Mouse (Mus musculus) midbrain, embryonic 11.5 days (tissue): ENCODE measurements around the gene Tsga10. TPM values are rescaled to one million over a fixed set of nuclear protein-coding genes. Genes with fewer than 3 reads are reported as not detected.
A peak's percentile ranks its signal among the peaks of the same experiment; 100 is the strongest.

Experiments
- ATAC-seq: fragments of 200-750 bp; cut with Nextera tagmentation; 2 replicates; pipeline ENCODE4 v1.8.0; 2017; ENCODE audit warnings: moderate TSS enrichment, moderate library complexity; ENCODE audit not compliant: low FRiP score
- DNase-seq: peaks from one replicate; pipeline ENCODE4 v3.0.0; 2015; ENCODE audit warnings: low spot score; ENCODE audit errors: missing footprints
- H3K27ac ChIP-seq: fragments of 300-500 bp; sonication (generic); 2 replicates; pipeline ENCODE4 v1.5.1; 2014; ENCODE audit warnings: low read depth, low read length
- H3K27me3 ChIP-seq: fragments of 300-500 bp; sonication (generic); 2 replicates; pipeline ENCODE4 v1.6.1; 2014; ENCODE audit warnings: mild to moderate bottlenecking, low read length, moderate library complexity, mixed read lengths; ENCODE audit not compliant: control insufficient read depth, insufficient read depth
- H3K36me3 ChIP-seq: fragments of 300-500 bp; sonication (generic); 2 replicates; pipeline ENCODE4 v1.6.1; 2014; ENCODE audit warnings: mild to moderate bottlenecking, low read length, moderate library complexity, mixed read lengths; ENCODE audit not compliant: control insufficient read depth, insufficient read depth
- H3K4me1 ChIP-seq: fragments of 300-500 bp; sonication (generic); 2 replicates; pipeline ENCODE4 v1.6.1; 2014; ENCODE audit warnings: low read length; ENCODE audit not compliant: control insufficient read depth, insufficient read depth
- H3K4me2 ChIP-seq: fragments of 300-500 bp; sonication (generic); 2 replicates; pipeline ENCODE4 v1.6.1; 2014; ENCODE audit warnings: mild to moderate bottlenecking, moderate library complexity
- H3K4me3 ChIP-seq: fragments of 300-500 bp; sonication (generic); 2 replicates; pipeline ENCODE4 v1.5.1; 2014; ENCODE audit warnings: low read depth, low read length
- H3K9ac ChIP-seq: fragments of 300-500 bp; sonication (generic); 2 replicates; pipeline ENCODE4 v1.6.1; 2014; ENCODE audit warnings: low read length
- H3K9me3 ChIP-seq: fragments of 300-500 bp; sonication (generic); 2 replicates; pipeline ENCODE4 v1.6.1; 2016; ENCODE audit warnings: low read length; ENCODE audit not compliant: control insufficient read depth
- WGBS: fragments of 180-500 bp; shearing (Covaris S2); extraction: QIAGEN DNeasy Blood & Tissue Kit; methylation state at CpG from one replicate; pipeline ENCODE4 v1.1.7; 2014; 5-methylcytosine and 5-hydroxymethylcytosine counted together
- polyA plus RNA-seq: library from polyadenylated mRNA; unstranded; fragments of >200 nt; fragmentation: Nextera tagmentation; extraction: Ambion mirVana; gene quantifications from 2 replicates; pipeline ENCODE4 v1.2.1, GENCODE M21; 2014

Gene Tsga10
- polyA plus RNA-seq, 1 experiment from 2014 or later, result 19.8 TPM

- ATAC-seq, result no peak
- Histone ChIP-seq H3K27ac (no peak overlapping the region), H3K9ac (no peak overlapping the region), H3K4me1 (no peaks in the 10 kb centered on the region), H3K4me2 (no peak overlapping the region), H3K27me3 (no peaks in the 10 kb centered on the region), H3K36me3 (no peaks in the 10 kb centered on the region), H3K4me3 (no peak overlapping the region), H3K9me3 (no peaks in the 10 kb centered on the region)
- WGBS, result 94% methylated on average over 2 of the region's 2 CpGs
- DNase-seq, result no peak
Observed at GRCm38 (mm10) chr1:37800298-37800697, 65.9 kb downstream of the Tsga10 start.

GRCm38 (mm10) chr1:37799505-37799904 is 66.7 kb downstream of the Tsga10 start:
- no peaks in the 10 kb centered on the region for H3K9me3 ChIP-seq
- H3K27ac ChIP-seq, result no peak overlapping the region
- no peaks in the 10 kb centered on the region for H3K27me3 ChIP-seq
- 71% methylated on average over 3 of the region's 3 CpGs for WGBS
- no peaks in the 10 kb centered on the region for H3K4me1 ChIP-seq
- DNase-seq (no peak), ATAC-seq (no peak)
- no peak overlapping the region for H3K4me2 ChIP-seq
- H3K4me3 ChIP-seq, result no peak overlapping the region
- no peaks in the 10 kb centered on the region for H3K36me3 ChIP-seq
- no peak overlapping the region for H3K9ac ChIP-seq

- no peaks in the 10 kb centered on the region for H3K4me1 ChIP-seq
- H3K27me3 ChIP-seq, result no peaks in the 10 kb centered on the region
- no peaks in the 10 kb centered on the region for H3K9me3 ChIP-seq
- no peak overlapping the region for H3K4me2 ChIP-seq
- H3K4me3 ChIP-seq, result no peak overlapping the region
- ATAC-seq, result no peak
- DNase-seq, result no peak
- H3K27ac ChIP-seq, result no peak overlapping the region
- H3K9ac ChIP-seq, result no peak overlapping the region
- no peaks in the 10 kb centered on the region for H3K36me3 ChIP-seq
Observed at GRCm38 (mm10) chr1:37759407-37759806, 106.8 kb downstream of the Tsga10 start.

GRCm38 (mm10) chr1:37744650-37745259 is 121.5 kb downstream of the Tsga10 start:
- WGBS, result 88% methylated on average over 9 of the region's 9 CpGs
- H3K4me2 ChIP-seq, result no peak overlapping the region
- peaks cover 6% of the 10 kb centered on the region; the same call in 1 of the 2 replicates for H3K4me1 ChIP-seq
- ATAC-seq (no peak), DNase-seq (no peak)
- no peak overlapping the region for H3K27ac ChIP-seq
- no peaks in the 10 kb centered on the region for H3K36me3 ChIP-seq
- H3K27me3 ChIP-seq, result no peaks in the 10 kb centered on the region
- no peak overlapping the region for H3K9ac ChIP-seq
- H3K9me3 ChIP-seq, result no peaks in the 10 kb centered on the region; the same call in 1 of the 2 replicates
- no peak overlapping the region for H3K4me3 ChIP-seq

GRCm38 (mm10) chr1:37742602-37743270 is 123.5 kb downstream of the Tsga10 start:
- Histone ChIP-seq H3K36me3 (no peaks in the 10 kb centered on the region), H3K4me3 (no peak overlapping the region), H3K4me1 (peaks cover 6% of the 10 kb centered on the region; the same call in 1 of the 2 replicates), H3K9me3 (no peaks in the 10 kb centered on the region; the same call in 1 of the 2 replicates), H3K9ac (peak overlapping the region; percentile 48), H3K27me3 (no peaks in the 10 kb centered on the region), H3K27ac (no peak overlapping the region), H3K4me2 (peak overlapping the region; percentile 17; the same call in 1 of the 2 replicates)
- WGBS, result 36% methylated on average over 14 of the region's 14 CpGs
- peak; percentile 87 for DNase-seq
- ATAC-seq, result 0 out of 2 replicates have a peak, but pooled peaks have one; percentile 24

GRCm38 (mm10) chr1:37742126-37742525 is 124.1 kb downstream of the Tsga10 start:
- no peak overlapping the region for H3K9ac ChIP-seq
- DNase-seq (no peak), ATAC-seq (no peak)
- no peaks in the 10 kb centered on the region; the same call in 1 of the 2 replicates for H3K9me3 ChIP-seq
- H3K4me1 ChIP-seq, result peaks cover 6% of the 10 kb centered on the region; the same call in 1 of the 2 replicates
- no peaks in the 10 kb centered on the region for H3K27me3 ChIP-seq
- no peak overlapping the region for H3K27ac ChIP-seq
- no peaks in the 10 kb centered on the region for H3K36me3 ChIP-seq
- 91% methylated on average over 11 of the region's 11 CpGs for WGBS
- no peak overlapping the region for H3K4me3 ChIP-seq
- no peak overlapping the region for H3K4me2 ChIP-seq

- H3K27me3 ChIP-seq, result no peaks in the 10 kb centered on the region
- H3K4me2 ChIP-seq, result no peak overlapping the region
- H3K9me3 ChIP-seq, result no peaks in the 10 kb centered on the region
- H3K4me3 ChIP-seq, result no peak overlapping the region
- H3K36me3 ChIP-seq, result no peaks in the 10 kb centered on the region
- H3K27ac ChIP-seq, result no peak overlapping the region
- no peak for ATAC-seq
- 79% methylated on average over 8 of the region's 8 CpGs for WGBS
- H3K4me1 ChIP-seq, result peaks cover 6% of the 10 kb centered on the region; the same call in 1 of the 2 replicates
- no peak for DNase-seq
- no peak overlapping the region for H3K9ac ChIP-seq
Observed at GRCm38 (mm10) chr1:37740161-37740802, 125.9 kb downstream of the Tsga10 start.

- no peak for DNase-seq
- Histone ChIP-seq H3K36me3 (no peaks in the 10 kb centered on the region), H3K4me2 (no peak overlapping the region), H3K9ac (no peak overlapping the region), H3K9me3 (no peaks in the 10 kb centered on the region), H3K4me1 (peaks cover 6% of the 10 kb centered on the region; the same call in 1 of the 2 replicates), H3K27me3 (no peaks in the 10 kb centered on the region), H3K27ac (no peak overlapping the region), H3K4me3 (no peak overlapping the region)
- WGBS, result 68% methylated on average over 2 of the region's 2 CpGs
- no peak for ATAC-seq
Observed at GRCm38 (mm10) chr1:37738895-37739294, 127.3 kb downstream of the Tsga10 start.

- DNase-seq (no peak), ATAC-seq (no peak)
- Histone ChIP-seq H3K4me1 (no peaks in the 10 kb centered on the region), H3K36me3 (no peaks in the 10 kb centered on the region), H3K27me3 (no peaks in the 10 kb centered on the region), H3K4me2 (no peak overlapping the region), H3K9me3 (no peaks in the 10 kb centered on the region), H3K4me3 (no peak overlapping the region), H3K27ac (no peak overlapping the region), H3K9ac (no peak overlapping the region)
- 85% methylated on average over 4 of the region's 4 CpGs for WGBS
Observed at GRCm38 (mm10) chr1:37737045-37737444, 129.2 kb downstream of the Tsga10 start.
